Mouse (Mus musculus): ENCODE data around the gene Nsun2. TPM values are rescaled to one million over a fixed set of nuclear protein-coding genes. Genes with fewer than 3 reads are reported as not detected.

Nsun2 gene
- polyA plus RNA-seq, 1 experiment from 2014 or later, result 82.8 TPM

DNA sequence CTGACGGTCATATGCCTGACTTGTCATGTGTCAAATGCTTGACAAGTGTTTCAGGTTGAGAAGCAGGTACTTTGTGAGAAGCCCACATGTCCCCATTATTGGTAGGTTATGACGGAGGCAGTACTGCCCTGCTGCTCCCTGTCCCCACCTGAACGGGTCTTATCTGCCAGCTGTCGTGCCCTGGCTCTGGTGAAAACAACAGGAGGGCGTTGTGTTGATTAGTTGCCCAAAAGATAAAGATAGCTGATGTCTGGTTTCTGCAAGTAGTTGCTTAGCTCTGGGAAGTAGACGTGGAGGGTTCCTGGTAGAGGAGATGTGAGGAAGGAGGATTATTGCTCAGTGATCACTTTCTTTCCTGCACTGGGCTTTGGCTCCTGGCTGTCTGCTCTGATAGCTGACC is 83.2 kb downstream of the Nsun2 start:
- no peak overlapping the region for H3K27ac ChIP-seq (replicated peaks; ENCODE audit: low read depth, low read length)
- ATAC-seq (ENCODE audit: low FRiP score, low TSS enrichment) (no peak), DNase-seq (no peak)
- no peaks in the 10 kb centered on the region for H3K27me3 ChIP-seq (ENCODE audit: control insufficient read depth, insufficient read depth, low read length)
- H3K36me3 ChIP-seq (ENCODE audit: control insufficient read depth, insufficient read depth, low read length), result peaks cover 79% of the 10 kb centered on the region
- no peak overlapping the region for H3K4me2 ChIP-seq (ENCODE audit: low read length)
- WGBS, result 90% methylated on average over 6 of the region's 6 CpGs
- H3K4me1 ChIP-seq (ENCODE audit: control insufficient read depth, insufficient read depth, low read length), result peaks cover 4% of the 10 kb centered on the region; the same call in 1 of the 2 replicates
- no peak overlapping the region for H3K9ac ChIP-seq (replicated peaks; ENCODE audit: low read length)
- no peaks in the 10 kb centered on the region for H3K9me3 ChIP-seq (ENCODE audit: control insufficient read depth, low read length)
- H3K4me3 ChIP-seq (replicated peaks; ENCODE audit: low read depth, low read length), result no peak overlapping the region

GRCm38 (mm10) chr13:69623843-69624242 is 90.3 kb downstream of the Nsun2 start:
- no peak for DNase-seq
- H3K4me3 ChIP-seq (replicated peaks; ENCODE audit: low read depth, low read length), result no peak overlapping the region
- H3K9me3 ChIP-seq (ENCODE audit: control insufficient read depth, low read length), result no peaks in the 10 kb centered on the region
- 88% methylated on average over 5 of the region's 5 CpGs for WGBS
- H3K4me1 ChIP-seq (ENCODE audit: control insufficient read depth, insufficient read depth, low read length), result no peaks in the 10 kb centered on the region
- H3K27ac ChIP-seq (replicated peaks; ENCODE audit: low read depth, low read length), result no peak overlapping the region
- peaks cover 91% of the 10 kb centered on the region for H3K36me3 ChIP-seq (ENCODE audit: control insufficient read depth, insufficient read depth, low read length)
- no peak for ATAC-seq (ENCODE audit: low FRiP score, low TSS enrichment)
- H3K4me2 ChIP-seq (ENCODE audit: low read length), result no peak overlapping the region
- H3K9ac ChIP-seq (replicated peaks; ENCODE audit: low read length), result no peak overlapping the region
- H3K27me3 ChIP-seq (ENCODE audit: control insufficient read depth, insufficient read depth, low read length), result no peaks in the 10 kb centered on the region

DNA sequence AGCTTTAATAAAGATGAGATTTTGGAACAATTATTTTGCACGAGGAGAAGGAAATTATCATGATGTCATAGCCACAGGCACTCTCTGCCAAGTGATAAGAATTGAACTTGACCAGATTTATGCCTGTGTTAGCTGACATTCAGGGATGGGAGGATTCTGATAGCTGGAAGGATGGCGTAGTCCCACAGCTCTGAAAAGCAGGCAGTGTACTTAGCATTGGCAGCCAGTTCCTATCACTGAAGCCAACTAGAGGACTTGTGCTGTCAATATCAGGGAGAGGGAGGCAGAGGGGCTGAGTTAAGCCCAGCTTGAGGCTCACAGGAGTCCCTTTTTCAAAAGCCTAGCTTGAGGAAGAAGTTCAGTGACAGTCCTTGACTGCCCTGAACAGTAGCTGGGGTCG is 91.0 kb downstream of the Nsun2 start:
- no peaks in the 10 kb centered on the region for H3K4me1 ChIP-seq (ENCODE audit: control insufficient read depth, insufficient read depth, low read length)
- H3K9ac ChIP-seq (replicated peaks; ENCODE audit: low read length), result no peak overlapping the region
- no peaks in the 10 kb centered on the region for H3K27me3 ChIP-seq (ENCODE audit: control insufficient read depth, insufficient read depth, low read length)
- no peak overlapping the region for H3K4me2 ChIP-seq (ENCODE audit: low read length)
- 89% methylated on average over 3 of the region's 3 CpGs for WGBS
- H3K36me3 ChIP-seq (ENCODE audit: control insufficient read depth, insufficient read depth, low read length), result peaks cover 91% of the 10 kb centered on the region
- H3K9me3 ChIP-seq (ENCODE audit: control insufficient read depth, low read length), result no peaks in the 10 kb centered on the region
- no peak overlapping the region for H3K4me3 ChIP-seq (replicated peaks; ENCODE audit: low read depth, low read length)
- ATAC-seq (ENCODE audit: low FRiP score, low TSS enrichment) (no peak), DNase-seq (no peak)
- H3K27ac ChIP-seq (replicated peaks; ENCODE audit: low read depth, low read length), result no peak overlapping the region

- H3K4me1 ChIP-seq (ENCODE audit: control insufficient read depth, insufficient read depth, low read length), result no peaks in the 10 kb centered on the region
- no peak overlapping the region for H3K4me2 ChIP-seq (ENCODE audit: low read length)
- no peak for DNase-seq
- WGBS, result 98% methylated on average over 3 of the region's 3 CpGs
- H3K27me3 ChIP-seq (ENCODE audit: control insufficient read depth, insufficient read depth, low read length), result no peaks in the 10 kb centered on the region
- no peak overlapping the region for H3K9ac ChIP-seq (replicated peaks; ENCODE audit: low read length)
- H3K36me3 ChIP-seq (ENCODE audit: control insufficient read depth, insufficient read depth, low read length), result peaks cover 99% of the 10 kb centered on the region
- ATAC-seq (ENCODE audit: low FRiP score, low TSS enrichment), result no peak
- H3K4me3 ChIP-seq (replicated peaks; ENCODE audit: low read depth, low read length), result no peak overlapping the region
- no peak overlapping the region for H3K27ac ChIP-seq (replicated peaks; ENCODE audit: low read depth, low read length)
- H3K9me3 ChIP-seq (ENCODE audit: control insufficient read depth, low read length), result no peaks in the 10 kb centered on the region
Measured at GRCm38 (mm10) chr13:69627941-69628340, 94.4 kb downstream of the Nsun2 start.

GRCm38 (mm10) chr13:69630576-69630975 is 97.0 kb downstream of the Nsun2 start:
- Histone ChIP-seq H3K27ac (replicated peaks; ENCODE audit: low read depth, low read length) (no peak overlapping the region), H3K27me3 (ENCODE audit: control insufficient read depth, insufficient read depth, low read length) (no peaks in the 10 kb centered on the region), H3K4me2 (ENCODE audit: low read length) (no peak overlapping the region), H3K4me1 (ENCODE audit: control insufficient read depth, insufficient read depth, low read length) (no peaks in the 10 kb centered on the region), H3K36me3 (ENCODE audit: control insufficient read depth, insufficient read depth, low read length) (peaks cover 99% of the 10 kb centered on the region), H3K9ac (replicated peaks; ENCODE audit: low read length) (no peak overlapping the region), H3K4me3 (replicated peaks; ENCODE audit: low read depth, low read length) (no peak overlapping the region), H3K9me3 (ENCODE audit: control insufficient read depth, low read length) (no peaks in the 10 kb centered on the region)
- WGBS, result 87% methylated on average over 8 of the region's 8 CpGs
- ATAC-seq (ENCODE audit: low FRiP score, low TSS enrichment), result no peak
- no peak for DNase-seq

- ATAC-seq (ENCODE audit: low FRiP score, low TSS enrichment) (no peak), DNase-seq (no peak)
- no peak overlapping the region for H3K27ac ChIP-seq (replicated peaks; ENCODE audit: low read depth, low read length)
- H3K4me1 ChIP-seq (ENCODE audit: control insufficient read depth, insufficient read depth, low read length), result no peaks in the 10 kb centered on the region
- no peak overlapping the region for H3K4me2 ChIP-seq (ENCODE audit: low read length)
- H3K27me3 ChIP-seq (ENCODE audit: control insufficient read depth, insufficient read depth, low read length), result no peaks in the 10 kb centered on the region
- peaks cover 98% of the 10 kb centered on the region for H3K36me3 ChIP-seq (ENCODE audit: control insufficient read depth, insufficient read depth, low read length)
- 93% methylated on average over 3 of the region's 3 CpGs for WGBS
- no peaks in the 10 kb centered on the region for H3K9me3 ChIP-seq (ENCODE audit: control insufficient read depth, low read length)
- no peak overlapping the region for H3K9ac ChIP-seq (replicated peaks; ENCODE audit: low read length)
- no peak overlapping the region for H3K4me3 ChIP-seq (replicated peaks; ENCODE audit: low read depth, low read length)
Measured at GRCm38 (mm10) chr13:69631111-69631510, 97.6 kb downstream of the Nsun2 start.

DNA sequence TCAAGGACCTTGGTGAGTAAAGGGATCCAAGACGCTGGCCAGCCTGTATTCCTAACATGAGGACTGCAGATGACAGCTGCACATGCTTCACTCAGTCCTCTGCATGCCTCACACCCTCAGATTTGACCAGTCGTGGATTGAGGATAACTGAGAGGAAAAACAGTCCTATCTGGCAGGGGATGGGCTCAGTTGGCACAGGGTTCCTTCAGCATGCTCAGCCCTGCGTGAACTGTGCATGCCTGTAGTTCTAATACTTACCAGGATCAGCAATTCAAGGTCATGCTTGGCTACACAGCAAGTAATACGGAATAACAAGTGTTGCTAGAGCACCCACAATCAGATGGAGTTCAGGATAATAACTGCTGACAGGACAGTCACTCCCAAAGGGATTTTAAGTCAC is 98.1 kb downstream of the Nsun2 start:
- no peak for ATAC-seq (ENCODE audit: low FRiP score, low TSS enrichment)
- DNase-seq, result no peak
- Histone ChIP-seq H3K4me3 (replicated peaks; ENCODE audit: low read depth, low read length) (no peak overlapping the region), H3K9ac (replicated peaks; ENCODE audit: low read length) (no peak overlapping the region), H3K27ac (replicated peaks; ENCODE audit: low read depth, low read length) (no peak overlapping the region), H3K4me1 (ENCODE audit: control insufficient read depth, insufficient read depth, low read length) (no peaks in the 10 kb centered on the region), H3K9me3 (ENCODE audit: control insufficient read depth, low read length) (no peaks in the 10 kb centered on the region), H3K36me3 (ENCODE audit: control insufficient read depth, insufficient read depth, low read length) (peaks cover 98% of the 10 kb centered on the region), H3K4me2 (ENCODE audit: low read length) (no peak overlapping the region), H3K27me3 (ENCODE audit: control insufficient read depth, insufficient read depth, low read length) (no peaks in the 10 kb centered on the region)
- 87% methylated on average over 4 of the region's 4 CpGs for WGBS

DNA sequence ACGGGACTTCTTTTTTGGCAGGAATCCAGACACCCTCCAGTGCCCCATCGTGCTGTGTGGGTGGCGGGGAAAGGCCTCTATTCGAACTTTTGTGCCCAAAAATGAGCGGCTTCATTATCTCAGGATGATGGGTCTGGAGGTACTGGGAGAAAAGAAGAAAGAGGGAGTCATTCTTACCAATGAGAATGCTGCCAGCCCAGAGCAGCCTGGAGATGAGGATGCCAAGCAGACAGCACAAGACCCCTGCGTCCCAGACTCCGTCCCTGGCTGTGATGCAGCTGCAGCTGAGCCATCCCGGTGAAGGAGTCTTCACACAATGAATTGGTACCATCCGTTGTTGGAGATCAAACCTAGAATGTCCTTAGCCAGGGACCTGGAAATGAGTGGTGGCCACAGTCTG is 100.0 kb downstream of the Nsun2 start:
- WGBS, result 88% methylated on average over 9 of the region's 9 CpGs
- H3K27me3 ChIP-seq (ENCODE audit: control insufficient read depth, insufficient read depth, low read length), result no peaks in the 10 kb centered on the region
- no peaks in the 10 kb centered on the region for H3K9me3 ChIP-seq (ENCODE audit: control insufficient read depth, low read length)
- H3K27ac ChIP-seq (replicated peaks; ENCODE audit: low read depth, low read length), result no peak overlapping the region
- H3K36me3 ChIP-seq (ENCODE audit: control insufficient read depth, insufficient read depth, low read length), result peaks cover 93% of the 10 kb centered on the region
- no peaks in the 10 kb centered on the region for H3K4me1 ChIP-seq (ENCODE audit: control insufficient read depth, insufficient read depth, low read length)
- DNase-seq, result no peak
- no peak overlapping the region for H3K9ac ChIP-seq (replicated peaks; ENCODE audit: low read length)
- H3K4me2 ChIP-seq (ENCODE audit: low read length), result no peak overlapping the region
- ATAC-seq (ENCODE audit: low FRiP score, low TSS enrichment), result no peak
- no peak overlapping the region for H3K4me3 ChIP-seq (replicated peaks; ENCODE audit: low read depth, low read length)

DNA sequence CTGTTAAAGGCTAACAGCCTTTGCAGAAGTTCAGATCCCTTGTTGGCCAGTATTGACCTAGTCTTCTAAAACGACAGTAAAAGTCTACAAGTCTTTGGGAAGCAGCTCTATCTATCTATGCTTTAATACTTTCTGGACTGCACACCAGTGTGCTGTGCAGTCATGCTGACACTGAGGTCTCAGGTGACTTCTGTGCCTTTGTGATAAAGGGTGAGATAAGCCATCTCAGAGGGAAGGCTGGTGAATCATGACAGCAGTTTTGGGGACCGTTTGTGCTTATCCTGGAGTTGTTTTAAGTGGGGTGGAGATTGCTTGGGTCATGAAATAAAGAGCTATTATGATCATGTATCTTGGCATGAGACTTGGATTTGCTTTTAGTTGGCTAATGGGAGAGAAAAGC is 100.4 kb downstream of the Nsun2 start:
- no peak for ATAC-seq (ENCODE audit: low FRiP score, low TSS enrichment)
- H3K27me3 ChIP-seq (ENCODE audit: control insufficient read depth, insufficient read depth, low read length), result no peaks in the 10 kb centered on the region
- no peaks in the 10 kb centered on the region for H3K4me1 ChIP-seq (ENCODE audit: control insufficient read depth, insufficient read depth, low read length)
- no peak overlapping the region for H3K9ac ChIP-seq (replicated peaks; ENCODE audit: low read length)
- H3K27ac ChIP-seq (replicated peaks; ENCODE audit: low read depth, low read length), result no peak overlapping the region
- H3K36me3 ChIP-seq (ENCODE audit: control insufficient read depth, insufficient read depth, low read length), result peaks cover 92% of the 10 kb centered on the region
- no peak for DNase-seq
- H3K4me3 ChIP-seq (replicated peaks; ENCODE audit: low read depth, low read length), result no peak overlapping the region
- no peaks in the 10 kb centered on the region for H3K9me3 ChIP-seq (ENCODE audit: control insufficient read depth, low read length)
- WGBS, result 92% methylated on average over 2 of the region's 2 CpGs
- H3K4me2 ChIP-seq (ENCODE audit: low read length), result no peak overlapping the region
